Mouse (Mus musculus): ENCODE measurements around the gene Kcnh1. TPM values are rescaled to one million over a fixed set of nuclear protein-coding genes. Genes with fewer than 3 reads are reported as not detected.

Gene Kcnh1
- polyA plus RNA-seq, 1 experiment from 2014 or later = 0.39 TPM

DNA sequence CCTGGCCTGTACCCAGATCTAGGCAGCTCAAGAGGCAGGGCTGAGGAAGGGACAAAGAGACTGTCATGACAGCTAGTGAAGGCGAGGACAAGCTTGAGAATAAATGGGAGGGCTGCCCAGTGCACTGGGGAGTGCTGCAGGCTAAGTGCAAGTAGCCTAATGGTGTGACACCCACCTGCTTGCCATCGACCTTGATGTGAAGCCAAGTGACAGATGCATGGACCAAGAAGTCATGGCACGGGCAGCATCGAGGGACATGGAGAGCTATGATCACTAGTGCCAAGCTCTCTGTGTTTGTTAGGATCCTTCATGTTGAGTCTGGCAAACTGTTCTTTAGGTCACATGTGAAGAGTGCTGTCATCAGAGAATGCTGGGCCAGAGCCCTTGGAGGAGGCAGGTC lies 313.1 kb downstream of the Kcnh1 start:
- H3K9me3 ChIP-seq (replicated peaks; ENCODE audit: control insufficient read depth, low read length) = no peaks in the 10 kb centered on the region
- no peaks in the 10 kb centered on the region for H3K36me3 ChIP-seq (ENCODE audit: control insufficient read depth, insufficient read depth, low read length)
- no peak overlapping the region for H3K4me3 ChIP-seq (ENCODE audit: low read depth, low read length)
- no peak for ATAC-seq (replicated peaks; ENCODE audit: insufficient number of reproducible peaks, low FRiP score, low TSS enrichment)
- 67% methylated on average over 4 of the region's 4 CpGs for WGBS (ENCODE audit: insufficient replicate concordance)
- H3K27me3 ChIP-seq (ENCODE audit: control insufficient read depth, insufficient read depth, low read length) = no peaks in the 10 kb centered on the region
- no peak overlapping the region for H3K4me2 ChIP-seq
- no peak overlapping the region for H3K9ac ChIP-seq (ENCODE audit: low read depth, low read length)
- no peaks in the 10 kb centered on the region for H3K4me1 ChIP-seq (ENCODE audit: control insufficient read depth, insufficient read depth, low read length)
- H3K27ac ChIP-seq (ENCODE audit: low read depth, low read length) = no peak overlapping the region

DNA sequence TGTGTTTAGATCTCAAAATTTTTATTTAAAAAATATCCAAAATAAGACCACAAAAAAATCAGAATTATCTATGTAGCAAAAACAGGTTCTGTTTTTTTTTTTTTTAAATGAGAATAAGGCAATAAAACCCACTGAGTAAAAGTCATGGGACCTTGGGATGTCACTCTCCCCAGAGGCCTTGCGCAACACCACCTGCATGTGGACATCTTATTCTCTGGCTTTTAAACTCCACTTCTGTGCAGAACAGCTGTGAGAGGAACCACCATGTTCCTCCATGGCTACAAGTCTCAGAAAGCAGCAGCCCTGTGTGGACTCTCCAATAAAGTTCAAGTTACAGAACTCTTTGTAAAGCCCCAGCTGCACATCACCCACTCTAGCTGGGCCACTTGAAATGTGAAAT lies 322.2 kb downstream of the Kcnh1 start:
- H3K4me1 ChIP-seq (ENCODE audit: control insufficient read depth, insufficient read depth, low read length) = no peaks in the 10 kb centered on the region
- no peaks in the 10 kb centered on the region for H3K27me3 ChIP-seq (ENCODE audit: control insufficient read depth, insufficient read depth, low read length)
- no peak overlapping the region for H3K27ac ChIP-seq (ENCODE audit: low read depth, low read length)
- H3K9ac ChIP-seq (ENCODE audit: low read depth, low read length) = no peak overlapping the region
- no peak for ATAC-seq (replicated peaks; ENCODE audit: insufficient number of reproducible peaks, low FRiP score, low TSS enrichment)
- WGBS (ENCODE audit: insufficient replicate concordance) = 94% methylated on average over 1 of the region's 1 CpGs
- no peaks in the 10 kb centered on the region for H3K36me3 ChIP-seq (ENCODE audit: control insufficient read depth, insufficient read depth, low read length)
- no peaks in the 10 kb centered on the region for H3K9me3 ChIP-seq (replicated peaks; ENCODE audit: control insufficient read depth, low read length)
- H3K4me2 ChIP-seq = no peak overlapping the region
- no peak overlapping the region for H3K4me3 ChIP-seq (ENCODE audit: low read depth, low read length)

DNA sequence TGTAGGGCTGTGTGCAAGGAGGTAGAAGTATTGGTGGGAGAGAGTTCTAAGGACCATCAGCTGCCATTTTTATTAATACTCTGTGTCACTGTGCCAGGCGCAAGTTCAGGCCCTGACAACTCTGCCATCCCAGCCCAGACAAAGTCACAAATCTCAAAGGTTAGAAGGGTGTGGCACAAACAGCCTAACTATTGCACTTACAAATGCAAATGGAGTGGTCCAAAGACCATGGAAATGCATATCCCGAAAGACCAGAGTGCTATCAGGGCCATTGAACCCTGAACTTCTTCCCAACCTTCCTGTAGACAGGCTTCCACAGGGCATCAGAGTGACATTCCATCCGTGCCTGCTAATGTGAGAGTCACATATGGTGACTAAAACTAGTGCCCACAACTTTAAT lies 324.8 kb downstream of the Kcnh1 start:
- WGBS (ENCODE audit: insufficient replicate concordance) = 77% methylated on average over 3 of the region's 3 CpGs

DNA sequence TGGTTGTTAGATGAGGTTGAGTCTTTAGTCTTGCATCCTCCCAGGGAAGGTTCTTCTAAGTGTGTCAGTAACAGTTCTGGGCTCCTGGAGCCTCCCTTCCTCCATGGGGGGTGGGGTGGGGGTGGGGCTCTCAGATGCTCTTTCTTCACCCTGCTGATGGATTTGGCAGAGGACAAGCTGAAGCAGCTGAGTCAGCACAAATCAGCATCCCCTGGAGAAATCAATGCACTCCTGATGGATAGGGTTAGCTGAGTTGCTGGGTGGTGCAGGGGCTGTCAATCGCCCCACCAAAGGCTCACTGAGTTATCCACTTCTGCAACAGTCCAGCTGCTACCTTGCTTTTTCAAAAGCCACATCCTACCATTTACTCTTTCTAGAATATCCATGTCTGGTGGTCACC lies 329.1 kb downstream of the Kcnh1 start:
- H3K27me3 ChIP-seq (ENCODE audit: control insufficient read depth, insufficient read depth, low read length) = no peaks in the 10 kb centered on the region
- H3K27ac ChIP-seq (ENCODE audit: low read depth, low read length) = no peak overlapping the region
- 0 out of 2 replicates have a peak, but pooled peaks cover 9% of the 10 kb centered on the region for H3K4me1 ChIP-seq (ENCODE audit: control insufficient read depth, insufficient read depth, low read length)
- no peak overlapping the region for H3K4me3 ChIP-seq (ENCODE audit: low read depth, low read length)
- H3K9ac ChIP-seq (ENCODE audit: low read depth, low read length) = no peak overlapping the region
- no peaks in the 10 kb centered on the region for H3K9me3 ChIP-seq (replicated peaks; ENCODE audit: control insufficient read depth, low read length)
- H3K36me3 ChIP-seq (ENCODE audit: control insufficient read depth, insufficient read depth, low read length) = no peaks in the 10 kb centered on the region
- H3K4me2 ChIP-seq = no peak overlapping the region
- WGBS (ENCODE audit: insufficient replicate concordance) = 68% methylated on average over 1 of the region's 1 CpGs
- no peak for ATAC-seq (replicated peaks; ENCODE audit: insufficient number of reproducible peaks, low FRiP score, low TSS enrichment)

More for the DNA sequence above, 324.8 kb downstream of the Kcnh1 start:
- H3K9ac ChIP-seq (ENCODE audit: low read depth, low read length) = no peak overlapping the region
- H3K9me3 ChIP-seq (replicated peaks; ENCODE audit: control insufficient read depth, low read length) = no peaks in the 10 kb centered on the region
- H3K4me1 ChIP-seq (ENCODE audit: control insufficient read depth, insufficient read depth, low read length) = no peaks in the 10 kb centered on the region
- H3K4me3 ChIP-seq (ENCODE audit: low read depth, low read length) = no peak overlapping the region
- no peak overlapping the region for H3K27ac ChIP-seq (ENCODE audit: low read depth, low read length)
- H3K4me2 ChIP-seq = no peak overlapping the region
- ATAC-seq (replicated peaks; ENCODE audit: insufficient number of reproducible peaks, low FRiP score, low TSS enrichment) = no peak
- H3K27me3 ChIP-seq (ENCODE audit: control insufficient read depth, insufficient read depth, low read length) = no peaks in the 10 kb centered on the region
- H3K36me3 ChIP-seq (ENCODE audit: control insufficient read depth, insufficient read depth, low read length) = no peaks in the 10 kb centered on the region

DNA sequence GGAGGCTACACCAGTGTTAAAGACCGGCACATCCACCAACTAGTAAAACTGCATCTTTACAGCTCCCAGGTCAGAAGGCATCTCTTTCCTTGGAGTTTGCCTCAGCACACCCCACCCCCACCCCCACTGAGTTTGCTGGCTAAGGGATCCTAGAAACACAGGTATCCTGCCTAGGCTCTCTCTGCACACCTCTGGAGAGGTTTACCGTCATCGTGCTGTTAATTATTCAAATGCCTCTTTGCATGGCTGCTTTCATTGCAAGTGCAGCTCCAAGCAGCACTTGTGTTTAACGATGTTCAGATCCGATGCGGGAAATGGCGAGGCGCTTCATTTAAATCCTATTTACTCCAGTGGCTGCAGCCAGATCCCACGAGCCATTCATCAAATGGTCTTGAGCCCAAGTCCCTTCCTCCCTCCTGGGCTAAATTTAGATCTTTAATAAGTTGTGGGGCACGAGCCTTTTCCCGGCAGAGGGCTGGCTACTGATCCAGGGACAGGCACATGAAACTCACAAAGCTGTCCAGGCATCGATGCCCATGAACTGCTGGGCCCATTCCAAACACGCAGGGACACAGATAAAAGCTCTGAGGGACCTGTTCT lies 330.4 kb downstream of the Kcnh1 start:
- H3K4me2 ChIP-seq = no peak overlapping the region
- WGBS (ENCODE audit: insufficient replicate concordance) = 49% methylated on average over 13 of the region's 13 CpGs
- ATAC-seq (replicated peaks; ENCODE audit: insufficient number of reproducible peaks, low FRiP score, low TSS enrichment) = no peak

DNA sequence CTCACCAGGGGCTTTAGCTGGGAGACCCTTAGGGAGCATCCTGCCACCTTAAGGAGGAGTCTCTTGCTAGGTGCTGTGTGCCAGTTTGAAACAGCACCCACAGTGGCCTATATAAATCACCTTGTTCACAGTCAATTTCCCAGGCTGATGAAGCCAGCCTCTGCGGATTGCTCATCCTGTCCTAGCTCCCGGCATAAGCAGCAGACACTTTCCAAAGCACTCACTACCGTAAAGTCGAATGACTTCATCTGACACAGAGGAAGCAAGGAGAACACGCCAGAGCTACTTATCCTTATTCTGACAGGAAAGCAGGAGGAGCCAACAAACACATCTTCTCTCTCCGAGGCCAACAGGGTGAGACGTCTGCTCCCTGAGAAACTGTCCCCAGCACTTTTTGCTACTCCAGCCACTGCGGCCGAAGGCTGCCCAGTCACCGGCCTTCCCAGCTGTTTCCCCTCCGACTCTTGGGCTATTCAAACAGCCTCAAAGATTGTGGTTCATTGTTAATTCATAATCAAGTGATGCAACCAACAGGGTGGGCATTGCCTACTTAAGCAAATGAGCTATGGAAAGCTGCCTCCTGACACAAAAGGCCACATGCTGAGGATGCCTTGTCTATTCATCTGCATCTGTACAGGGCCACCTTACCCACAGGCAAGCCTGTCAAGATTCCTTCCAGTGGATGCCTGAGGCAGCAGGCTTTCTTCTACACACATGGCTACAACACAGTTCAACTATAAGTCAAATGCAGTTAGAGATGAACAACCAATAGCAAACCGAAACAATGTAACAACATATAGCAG lies 332.0 kb downstream of the Kcnh1 start:
- H3K27ac ChIP-seq (ENCODE audit: low read depth, low read length) = no peak overlapping the region
- H3K4me1 ChIP-seq (ENCODE audit: control insufficient read depth, insufficient read depth, low read length) = peaks cover 15% of the 10 kb centered on the region; the same call in 1 of the 2 replicates
- H3K4me2 ChIP-seq = no peak overlapping the region
- no peaks in the 10 kb centered on the region for H3K27me3 ChIP-seq (ENCODE audit: control insufficient read depth, insufficient read depth, low read length)
- no peaks in the 10 kb centered on the region for H3K36me3 ChIP-seq (ENCODE audit: control insufficient read depth, insufficient read depth, low read length)
- no peak for ATAC-seq (replicated peaks; ENCODE audit: insufficient number of reproducible peaks, low FRiP score, low TSS enrichment)
- H3K4me3 ChIP-seq (ENCODE audit: low read depth, low read length) = no peak overlapping the region
- H3K9me3 ChIP-seq (replicated peaks; ENCODE audit: control insufficient read depth, low read length) = no peaks in the 10 kb centered on the region
- WGBS (ENCODE audit: insufficient replicate concordance) = 51% methylated on average over 12 of the region's 12 CpGs
- no peak overlapping the region for H3K9ac ChIP-seq (ENCODE audit: low read depth, low read length)

More for the DNA sequence above, 330.4 kb downstream of the Kcnh1 start:
- H3K4me1 ChIP-seq (ENCODE audit: control insufficient read depth, insufficient read depth, low read length) = peaks cover 15% of the 10 kb centered on the region; the same call in 1 of the 2 replicates
- H3K9ac ChIP-seq (ENCODE audit: low read depth, low read length) = no peak overlapping the region
- no peak overlapping the region for H3K27ac ChIP-seq (ENCODE audit: low read depth, low read length)
- H3K27me3 ChIP-seq (ENCODE audit: control insufficient read depth, insufficient read depth, low read length) = no peaks in the 10 kb centered on the region
- no peak overlapping the region for H3K4me3 ChIP-seq (ENCODE audit: low read depth, low read length)
- no peaks in the 10 kb centered on the region for H3K9me3 ChIP-seq (replicated peaks; ENCODE audit: control insufficient read depth, low read length)
- no peaks in the 10 kb centered on the region for H3K36me3 ChIP-seq (ENCODE audit: control insufficient read depth, insufficient read depth, low read length)

DNA sequence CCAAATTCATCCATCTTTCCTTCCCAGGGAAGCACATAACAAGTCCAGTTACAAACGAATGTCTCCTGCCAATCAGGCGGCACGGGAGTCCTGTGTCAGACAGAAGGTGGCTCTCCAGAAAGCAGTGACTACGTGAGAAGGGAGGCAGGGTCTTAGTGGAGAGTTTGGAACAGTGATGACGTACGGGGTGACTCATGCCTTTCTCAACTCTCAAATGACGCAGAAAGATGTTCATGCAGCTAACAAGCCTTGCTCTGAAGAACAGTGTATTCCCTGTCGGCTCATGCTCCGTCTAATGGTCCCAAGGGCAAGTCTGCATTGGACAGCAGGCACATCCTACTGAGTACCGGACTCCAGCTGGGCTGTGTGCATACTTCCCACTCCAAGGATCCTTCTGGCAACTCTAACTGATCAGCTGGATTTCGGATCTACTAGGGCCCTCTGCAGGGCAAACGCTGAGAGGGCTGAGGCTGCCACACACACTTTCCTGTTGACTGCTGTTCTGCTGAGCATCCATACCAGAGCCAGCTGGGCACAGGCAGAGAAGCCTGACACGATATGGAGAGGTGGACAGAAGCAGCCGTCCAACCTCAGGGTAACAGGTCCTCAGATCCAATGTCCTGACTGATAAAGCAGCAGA lies 335.3 kb downstream of the Kcnh1 start:
- WGBS (ENCODE audit: insufficient replicate concordance) = 67% methylated on average over 14 of the region's 14 CpGs
- Histone ChIP-seq H3K4me3 (ENCODE audit: low read depth, low read length) (no peak overlapping the region), H3K4me1 (ENCODE audit: control insufficient read depth, insufficient read depth, low read length) (peaks cover 13% of the 10 kb centered on the region; the same call in 1 of the 2 replicates), H3K27me3 (ENCODE audit: control insufficient read depth, insufficient read depth, low read length) (no peaks in the 10 kb centered on the region), H3K9ac (ENCODE audit: low read depth, low read length) (no peak overlapping the region), H3K9me3 (replicated peaks; ENCODE audit: control insufficient read depth, low read length) (no peaks in the 10 kb centered on the region), H3K4me2 (no peak overlapping the region), H3K36me3 (ENCODE audit: control insufficient read depth, insufficient read depth, low read length) (no peaks in the 10 kb centered on the region), H3K27ac (ENCODE audit: low read depth, low read length) (no peak overlapping the region)
- ATAC-seq (replicated peaks; ENCODE audit: insufficient number of reproducible peaks, low FRiP score, low TSS enrichment) = no peak

DNA sequence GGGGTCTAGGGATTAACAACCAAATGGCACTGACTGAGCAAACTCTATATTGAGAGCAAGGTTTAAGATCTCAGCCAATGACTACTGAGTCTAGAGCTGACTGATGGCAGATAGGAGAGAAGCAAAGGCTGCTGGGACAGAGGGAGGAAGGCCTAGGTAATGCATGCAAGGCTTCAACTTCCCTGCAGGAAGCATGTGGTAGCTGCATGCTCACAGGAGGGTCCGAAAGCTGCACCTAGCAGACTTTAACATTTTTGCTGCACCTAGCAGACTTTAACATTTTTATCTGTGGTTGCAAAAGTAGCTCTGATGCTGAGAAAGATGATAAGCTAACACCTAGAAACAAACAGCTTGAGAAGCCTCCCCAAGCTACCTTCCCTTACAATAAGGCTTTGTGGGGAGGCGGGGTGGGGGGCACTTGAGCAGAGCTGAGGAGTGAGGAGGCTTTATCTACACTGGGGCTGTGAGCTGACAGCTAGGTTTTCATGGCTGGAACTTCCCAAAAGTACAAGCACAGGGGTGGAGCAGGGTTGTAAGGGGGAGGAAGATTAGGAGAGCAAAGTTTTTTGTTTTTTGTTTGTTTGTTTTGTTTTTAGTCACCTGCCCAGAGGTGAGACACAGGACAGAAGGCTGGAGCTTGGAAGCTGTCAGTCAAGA lies 341.0 kb downstream of the Kcnh1 start:
- H3K27ac ChIP-seq (ENCODE audit: low read depth, low read length) = no peak overlapping the region
- H3K4me1 ChIP-seq (ENCODE audit: control insufficient read depth, insufficient read depth, low read length) = no peaks in the 10 kb centered on the region
- H3K9me3 ChIP-seq (replicated peaks; ENCODE audit: control insufficient read depth, low read length) = no peaks in the 10 kb centered on the region
- H3K27me3 ChIP-seq (ENCODE audit: control insufficient read depth, insufficient read depth, low read length) = no peaks in the 10 kb centered on the region
- ATAC-seq (replicated peaks; ENCODE audit: insufficient number of reproducible peaks, low FRiP score, low TSS enrichment) = no peak
- no peaks in the 10 kb centered on the region for H3K36me3 ChIP-seq (ENCODE audit: control insufficient read depth, insufficient read depth, low read length)
- no peak overlapping the region for H3K4me2 ChIP-seq
- H3K4me3 ChIP-seq (ENCODE audit: low read depth, low read length) = no peak overlapping the region
- 44% methylated on average over 2 of the region's 2 CpGs for WGBS (ENCODE audit: insufficient replicate concordance)
- no peak overlapping the region for H3K9ac ChIP-seq (ENCODE audit: low read depth, low read length)

Data from heart, embryonic 11.5 days (tissue).